Mouse (Mus musculus): ENCODE data around the gene Cdc45. TPM values are rescaled to one million over a fixed set of nuclear protein-coding genes. Genes with fewer than 3 reads are reported as not detected.
A peak's percentile ranks its signal among the peaks of the same experiment; 100 is the strongest.

The Cdc45 gene
- total and polyA plus RNA-seq, 3 experiments: 87.4 to 90.2 TPM; not detected in 1

GRCm38 (mm10) chr16:18811468-18812384 is at the start of gene Cdc45, which contains the start of gene Ufd1 (continued):
- no peak for TF ChIP-seq MAFK (IDR thresholded peaks at IDR 0.05; ENCODE audit: borderline replicate concordance, low read depth, low read length)
- TF ChIP-seq MYB (IDR thresholded peaks at IDR 0.05; ENCODE audit: low read depth, low read length): peak; percentile 50; the same call in 1 of the 2 replicates
- TF ChIP-seq TBP (IDR thresholded peaks at IDR 0.05; ENCODE audit: low read depth, low read length): peak; percentile 86
- TF ChIP-seq NRF1 (IDR thresholded peaks at IDR 0.05; ENCODE audit: insufficient read depth, low read depth, low read length, poor library complexity, severe bottlenecking): peak; percentile 49; the same call in 1 of the 2 replicates

GRCm38 (mm10) chr16:18860186-18860585 is 48.4 kb upstream of the Cdc45 start:
- no peaks in the 10 kb centered on the region for H3K79me2 ChIP-seq (ENCODE audit: control insufficient read depth, insufficient read depth, low read length, poor library complexity)

GRCm38 (mm10) chr16:18858551-18858950 is 46.8 kb upstream of the Cdc45 start:
- no peak overlapping the region for H3K27ac ChIP-seq (ENCODE audit: control insufficient read depth, low read depth, low read length)
- no peak overlapping the region for H3K4me3 ChIP-seq (ENCODE audit: control insufficient read depth in 1 of 2, insufficient read depth in 1 of 2, low read depth in 2 of 2, low read length in 2 of 2)
- H3K36me3 ChIP-seq (ENCODE audit: control insufficient read depth in 1 of 2, insufficient read depth in 2 of 2, low read length in 2 of 2): peaks cover 0 to 4% of the 10 kb centered on the region in 2 experiments; a peak in 2 of 4 replicates
- peaks cover 0 to 2% of the 10 kb centered on the region in 2 experiments; a peak in 1 of 4 replicates for H3K4me1 ChIP-seq (ENCODE audit: control insufficient read depth in 1 of 2, insufficient read depth in 2 of 2, low read length in 2 of 2)
- H3K27me3 ChIP-seq (ENCODE audit: control insufficient read depth in 1 of 2, insufficient read depth in 2 of 2, low read length in 2 of 2): no peaks in the 10 kb centered on the region
- H3K9me3 ChIP-seq (replicated peaks; ENCODE audit: insufficient read depth, low read length): no peaks in the 10 kb centered on the region
- H3K79me2 ChIP-seq (ENCODE audit: control insufficient read depth, insufficient read depth, low read length, poor library complexity): no peaks in the 10 kb centered on the region
- no peak overlapping the region for H3K9ac ChIP-seq (ENCODE audit: control insufficient read depth, low read depth, low read length, poor library complexity, severe bottlenecking)
- peak; percentile 77 for DNase-seq (ENCODE audit: low read depth, low spot score)
- TF ChIP-seq ZNF384 (IDR thresholded peaks at IDR 0.05; ENCODE audit: low read depth, low read length) (peak; percentile 74), USF1 (IDR thresholded peaks at IDR 0.05; ENCODE audit: low read depth, low read length) (no peak), NELFE (IDR thresholded peaks at IDR 0.05; ENCODE audit: low read depth, low read length) (no peak), USF2 (IDR thresholded peaks at IDR 0.05; ENCODE audit: borderline replicate concordance in 1 of 2, insufficient read depth in 1 of 2, low read depth in 1 of 2, low read length in 2 of 2) (no peak), BHLHE40 (IDR thresholded peaks at IDR 0.05; ENCODE audit: borderline replicate concordance, low read depth, low read length) (no peak), MXI1 (IDR thresholded peaks at IDR 0.05; ENCODE audit: low read depth, low read length) (no peak), EP300 (IDR thresholded peaks at IDR 0.05; ENCODE audit: low read depth in 1 of 2, low read length in 2 of 2) (no peak), ELF1 (IDR thresholded peaks at IDR 0.05; ENCODE audit: low read depth, low read length) (no peak), MYB (IDR thresholded peaks at IDR 0.05; ENCODE audit: low read depth, low read length) (no peak), ZC3H11A (IDR thresholded peaks at IDR 0.05; ENCODE audit: low read depth, low read length) (peak; percentile 77), SIN3A (IDR thresholded peaks at IDR 0.05; ENCODE audit: low read length) (no peak; the same call in 1 of the 2 replicates), CHD1 (IDR thresholded peaks at IDR 0.05; ENCODE audit: low read depth, low read length) (no peak), GATA1 (IDR thresholded peaks at IDR 0.05; ENCODE audit: low read depth, low read length) (no peak), MAZ (IDR thresholded peaks at IDR 0.05; ENCODE audit: low read depth, low read length) (no peak), KAT2A (conservative IDR thresholded peaks at IDR 0.05; ENCODE audit: low read depth, low read length) (no peak), SMC3 (IDR thresholded peaks at IDR 0.05; ENCODE audit: low read depth, low read length) (peak; percentile 75), HCFC1 (IDR thresholded peaks at IDR 0.05; ENCODE audit: low read depth, low read length) (no peak), ZMIZ1 (IDR thresholded peaks at IDR 0.05; ENCODE audit: low read depth, low read length) (no peak), CHD2 (IDR thresholded peaks at IDR 0.05; ENCODE audit: low read length) (no peak), NRF1 (IDR thresholded peaks at IDR 0.05; ENCODE audit: insufficient read depth, low read depth, low read length, poor library complexity, severe bottlenecking) (no peak)

More at GRCm38 (mm10) chr16:18860186-18860585, 48.4 kb upstream of the Cdc45 start:
- no peaks in the 10 kb centered on the region for H3K36me3 ChIP-seq (ENCODE audit: control insufficient read depth in 1 of 2, insufficient read depth in 2 of 2, low read length in 2 of 2)
- H3K4me3 ChIP-seq (ENCODE audit: control insufficient read depth in 1 of 2, insufficient read depth in 1 of 2, low read depth in 2 of 2, low read length in 2 of 2): no peak overlapping the region
- H3K27ac ChIP-seq (ENCODE audit: control insufficient read depth, low read depth, low read length): no peak overlapping the region
- no peak overlapping the region for H3K9ac ChIP-seq (ENCODE audit: control insufficient read depth, low read depth, low read length, poor library complexity, severe bottlenecking)
- no peaks in the 10 kb centered on the region for H3K27me3 ChIP-seq (ENCODE audit: control insufficient read depth in 1 of 2, insufficient read depth in 2 of 2, low read length in 2 of 2)
- DNase-seq (ENCODE audit: low read depth, low spot score): no peak
- H3K4me1 ChIP-seq (ENCODE audit: control insufficient read depth in 1 of 2, insufficient read depth in 2 of 2, low read length in 2 of 2): peaks cover 0 to 2% of the 10 kb centered on the region in 2 experiments; a peak in 1 of 4 replicates
- H3K9me3 ChIP-seq (replicated peaks; ENCODE audit: insufficient read depth, low read length): no peaks in the 10 kb centered on the region
- TF ChIP-seq CHD2 (IDR thresholded peaks at IDR 0.05; ENCODE audit: low read length): no peak
- TF ChIP-seq RAD21 (IDR thresholded peaks at IDR 0.05; ENCODE audit: low read depth, low read length): no peak
- TF ChIP-seq GABPA (IDR thresholded peaks at IDR 0.05; ENCODE audit: low read depth, low read length): no peak
- TF ChIP-seq UBTF (IDR thresholded peaks at IDR 0.05; ENCODE audit: borderline replicate concordance, insufficient read depth, low read depth, low read length): no peak
- no peak for TF ChIP-seq ZNF384 (IDR thresholded peaks at IDR 0.05; ENCODE audit: low read depth, low read length)
- no peak for TF ChIP-seq ETS1 (IDR thresholded peaks at IDR 0.05; ENCODE audit: low read depth, low read length)
- TF ChIP-seq USF1 (IDR thresholded peaks at IDR 0.05; ENCODE audit: low read depth, low read length): no peak
- no peak for TF ChIP-seq TAL1 (IDR thresholded peaks at IDR 0.05; ENCODE audit: low read length)
- TF ChIP-seq CTCF (IDR thresholded peaks at IDR 0.05 in 2 of 3, conservative IDR thresholded peaks at IDR 0.05 in 1 of 3; ENCODE audit: control insufficient read depth in 1 of 3, insufficient read depth in 1 of 3, low read depth in 2 of 3, low read length in 3 of 3, poor library complexity in 1 of 3, severe bottlenecking in 1 of 3): no peak
- TF ChIP-seq NELFE (IDR thresholded peaks at IDR 0.05; ENCODE audit: low read depth, low read length): no peak
- TF ChIP-seq SIN3A (IDR thresholded peaks at IDR 0.05; ENCODE audit: low read length): no peak
- TF ChIP-seq ZMIZ1 (IDR thresholded peaks at IDR 0.05; ENCODE audit: low read depth, low read length): no peak
